Mouse (Mus musculus): ENCODE results near the gene Zbtb37. TPM values are rescaled to one million over a fixed set of nuclear protein-coding genes. Genes with fewer than 3 reads are reported as not detected.

The Zbtb37 gene
- 7.8 and 10.5 TPM in 2 replicates for polyA plus RNA-seq (2014; fragmentation: Nextera tagmentation; extraction: Ambion mirVana)

DNA sequence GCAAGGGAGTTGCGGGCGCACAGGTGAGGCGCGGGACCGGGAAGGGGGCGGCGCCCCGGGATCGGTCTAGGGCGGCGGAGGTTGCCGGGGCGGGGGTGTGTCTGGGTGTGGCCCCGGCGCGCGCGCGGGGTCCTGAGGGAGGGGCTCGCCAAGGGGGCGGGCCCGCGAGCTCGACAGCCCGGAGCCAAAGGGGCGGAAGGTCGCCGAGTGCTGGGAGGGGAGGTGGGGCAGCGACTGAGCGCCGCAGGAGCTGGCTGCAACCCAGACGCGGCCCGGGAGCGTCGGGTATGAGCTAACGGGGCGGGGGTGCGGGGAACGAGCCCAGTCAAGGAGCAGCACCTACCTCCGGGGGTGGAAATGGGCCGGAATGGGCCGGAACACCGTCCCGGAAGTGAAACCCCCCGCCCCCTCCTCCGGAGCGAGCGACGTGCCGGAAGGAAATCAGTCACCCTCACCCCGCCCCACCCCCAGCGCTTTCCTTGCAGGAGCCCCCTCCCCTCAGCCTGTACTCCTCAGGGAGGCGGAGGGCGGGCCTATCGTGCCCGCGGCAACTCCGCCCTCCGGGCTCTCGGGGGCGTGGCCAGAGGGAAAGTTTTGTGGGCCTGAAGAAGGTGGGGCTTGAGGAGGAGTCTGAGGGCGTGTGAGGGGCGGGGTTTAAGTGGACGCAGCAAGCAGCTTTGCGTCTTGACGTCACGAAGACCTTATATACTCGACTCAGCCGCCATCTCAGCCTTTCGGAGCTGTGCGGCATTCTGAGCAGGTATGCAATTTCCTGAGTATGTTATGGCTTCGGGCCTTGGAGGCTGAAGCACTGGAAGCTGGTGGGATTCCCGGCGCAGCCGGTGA is at the start of gene Zbtb37:
Gene Zbtb37, minus strand, starts transcription at position 415 of the 846 bp plus-strand sequence.
- ATAC-seq (ENCODE audit: low read depth), result peak; percentile 89
- H3K4me2 ChIP-seq (ENCODE audit: low read depth, low read length), result peak within 1 kb of the TSS; percentile 85
- H3K27ac ChIP-seq (replicated peaks; ENCODE audit: low read depth, low read length), result peak within 1 kb of the TSS; percentile 91
- H3K27me3 ChIP-seq (replicated peaks; ENCODE audit: control insufficient read depth, insufficient read depth, low read length), result no peaks in the 10 kb centered on the region
- H3K36me3 ChIP-seq (ENCODE audit: control insufficient read depth, insufficient read depth, low read length), result peaks cover 69% of the 10 kb centered on the region
- peak; percentile 99 for DNase-seq (ENCODE audit: low spot score)
- H3K9ac ChIP-seq (ENCODE audit: low read depth, low read length), result peak within 1 kb of the TSS; percentile 88
- H3K9me3 ChIP-seq (ENCODE audit: control insufficient read depth, low read length), result no peaks in the 10 kb centered on the region
- H3K4me3 ChIP-seq (ENCODE audit: low read depth, low read length), result peak within 1 kb of the TSS; percentile 70
- H3K4me1 ChIP-seq (ENCODE audit: control insufficient read depth, insufficient read depth, low read length), result 0 out of 2 replicates have a peak, but pooled peaks cover 3% of the 10 kb centered on the region
- under 1% methylated on average over 41 of the region's 76 CpGs for WGBS

DNA sequence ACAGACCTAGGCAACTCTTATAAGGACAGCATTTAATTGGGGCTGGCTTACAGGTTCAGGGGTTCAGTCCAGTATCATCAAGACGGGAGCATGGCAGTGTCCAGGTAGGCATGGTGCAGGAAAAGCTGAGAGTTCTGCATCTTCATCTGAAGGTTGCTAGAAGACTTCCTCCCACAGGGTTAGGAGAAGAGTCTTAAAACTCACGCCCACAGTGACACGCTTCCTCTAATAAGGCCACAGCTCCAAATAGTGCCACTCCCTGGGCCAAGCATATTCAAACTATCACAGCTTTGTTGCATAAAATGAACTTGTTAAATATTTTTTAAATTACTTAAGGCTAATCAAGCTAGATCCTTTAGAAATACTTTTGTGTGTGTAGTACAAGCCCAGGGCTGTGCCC is 42.6 kb upstream of the Zbtb37 start:
- DNase-seq (ENCODE audit: low spot score), result no peak
- WGBS, result 89% methylated on average over 3 of the region's 3 CpGs
- ATAC-seq (ENCODE audit: low read depth), result no peak
- H3K4me1 ChIP-seq (ENCODE audit: control insufficient read depth, insufficient read depth, low read length), result peaks cover 11% of the 10 kb centered on the region; the same call in 1 of the 2 replicates
- H3K4me3 ChIP-seq (ENCODE audit: low read depth, low read length), result no peak overlapping the region
- H3K36me3 ChIP-seq (ENCODE audit: control insufficient read depth, insufficient read depth, low read length), result peaks cover 38% of the 10 kb centered on the region
- H3K4me2 ChIP-seq (ENCODE audit: low read depth, low read length), result no peak overlapping the region
- H3K9ac ChIP-seq (ENCODE audit: low read depth, low read length), result no peak overlapping the region
- H3K27me3 ChIP-seq (replicated peaks; ENCODE audit: control insufficient read depth, insufficient read depth, low read length), result no peaks in the 10 kb centered on the region
- no peaks in the 10 kb centered on the region for H3K9me3 ChIP-seq (ENCODE audit: control insufficient read depth, low read length)
- no peak overlapping the region for H3K27ac ChIP-seq (replicated peaks; ENCODE audit: low read depth, low read length)

DNA sequence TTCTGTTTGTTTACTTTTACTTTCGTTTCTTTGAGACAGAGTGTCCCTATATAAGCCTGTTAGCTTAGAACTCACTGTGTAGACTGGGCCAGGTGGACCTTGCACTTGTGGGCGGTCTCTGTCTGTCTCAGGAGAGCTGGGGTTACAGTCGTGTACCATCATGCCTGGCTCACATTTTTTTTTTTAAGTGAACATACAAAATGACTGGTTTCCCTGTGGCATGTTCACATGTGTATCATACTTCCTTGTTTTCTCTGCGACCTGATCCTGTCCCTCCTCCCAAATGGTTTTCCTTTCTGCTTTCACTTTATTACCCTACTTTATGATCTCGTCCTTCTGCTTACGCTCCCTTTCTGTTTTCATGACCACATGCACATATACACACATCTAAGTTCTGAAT is 41.6 kb upstream of the Zbtb37 start:
- Histone ChIP-seq H3K4me1 (ENCODE audit: control insufficient read depth, insufficient read depth, low read length) (peaks cover 20% of the 10 kb centered on the region), H3K9ac (ENCODE audit: low read depth, low read length) (no peak overlapping the region), H3K4me2 (ENCODE audit: low read depth, low read length) (no peak overlapping the region), H3K4me3 (ENCODE audit: low read depth, low read length) (no peak overlapping the region), H3K27ac (replicated peaks; ENCODE audit: low read depth, low read length) (no peak overlapping the region), H3K36me3 (ENCODE audit: control insufficient read depth, insufficient read depth, low read length) (peaks cover 34% of the 10 kb centered on the region), H3K27me3 (replicated peaks; ENCODE audit: control insufficient read depth, insufficient read depth, low read length) (no peaks in the 10 kb centered on the region), H3K9me3 (ENCODE audit: control insufficient read depth, low read length) (no peaks in the 10 kb centered on the region)
- no peak for ATAC-seq (ENCODE audit: low read depth)
- no peak for DNase-seq (ENCODE audit: low spot score)
- 84% methylated on average over 6 of the region's 6 CpGs for WGBS

DNA sequence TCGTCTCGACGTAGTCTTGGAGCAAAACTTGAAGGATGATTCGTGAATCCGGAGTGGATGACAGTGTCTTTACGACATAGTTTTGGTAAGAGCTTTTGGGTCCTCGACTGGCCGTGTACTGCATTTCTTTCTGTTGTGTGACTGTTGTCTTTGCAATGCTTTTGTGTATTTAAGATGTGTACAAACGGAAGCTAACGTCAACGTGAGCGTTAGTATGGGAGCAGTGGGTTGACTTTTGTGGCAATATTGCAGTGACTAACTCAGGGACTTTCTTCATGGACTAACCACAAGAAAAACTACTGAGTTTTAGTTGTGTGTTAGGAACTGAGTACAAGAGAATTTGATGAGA is 36.6 kb upstream of the Zbtb37 start:
- ATAC-seq (ENCODE audit: low read depth) (no peak), DNase-seq (ENCODE audit: low spot score) (no peak)
- no peaks in the 10 kb centered on the region for H3K9me3 ChIP-seq (ENCODE audit: control insufficient read depth, low read length)
- H3K27ac ChIP-seq (replicated peaks; ENCODE audit: low read depth, low read length), result peak overlapping the region; percentile 59; the same call in 1 of the 2 replicates
- H3K36me3 ChIP-seq (ENCODE audit: control insufficient read depth, insufficient read depth, low read length), result peaks cover 8% of the 10 kb centered on the region
- peak overlapping the region; percentile 73 for H3K4me2 ChIP-seq (ENCODE audit: low read depth, low read length)
- no peaks in the 10 kb centered on the region for H3K27me3 ChIP-seq (replicated peaks; ENCODE audit: control insufficient read depth, insufficient read depth, low read length)
- WGBS, result 0% methylated on average over 12 of the region's 12 CpGs
- peak overlapping the region; percentile 78 for H3K4me3 ChIP-seq (ENCODE audit: low read depth, low read length)
- H3K9ac ChIP-seq (ENCODE audit: low read depth, low read length), result peak overlapping the region; percentile 84
- H3K4me1 ChIP-seq (ENCODE audit: control insufficient read depth, insufficient read depth, low read length), result peaks cover 22% of the 10 kb centered on the region

DNA sequence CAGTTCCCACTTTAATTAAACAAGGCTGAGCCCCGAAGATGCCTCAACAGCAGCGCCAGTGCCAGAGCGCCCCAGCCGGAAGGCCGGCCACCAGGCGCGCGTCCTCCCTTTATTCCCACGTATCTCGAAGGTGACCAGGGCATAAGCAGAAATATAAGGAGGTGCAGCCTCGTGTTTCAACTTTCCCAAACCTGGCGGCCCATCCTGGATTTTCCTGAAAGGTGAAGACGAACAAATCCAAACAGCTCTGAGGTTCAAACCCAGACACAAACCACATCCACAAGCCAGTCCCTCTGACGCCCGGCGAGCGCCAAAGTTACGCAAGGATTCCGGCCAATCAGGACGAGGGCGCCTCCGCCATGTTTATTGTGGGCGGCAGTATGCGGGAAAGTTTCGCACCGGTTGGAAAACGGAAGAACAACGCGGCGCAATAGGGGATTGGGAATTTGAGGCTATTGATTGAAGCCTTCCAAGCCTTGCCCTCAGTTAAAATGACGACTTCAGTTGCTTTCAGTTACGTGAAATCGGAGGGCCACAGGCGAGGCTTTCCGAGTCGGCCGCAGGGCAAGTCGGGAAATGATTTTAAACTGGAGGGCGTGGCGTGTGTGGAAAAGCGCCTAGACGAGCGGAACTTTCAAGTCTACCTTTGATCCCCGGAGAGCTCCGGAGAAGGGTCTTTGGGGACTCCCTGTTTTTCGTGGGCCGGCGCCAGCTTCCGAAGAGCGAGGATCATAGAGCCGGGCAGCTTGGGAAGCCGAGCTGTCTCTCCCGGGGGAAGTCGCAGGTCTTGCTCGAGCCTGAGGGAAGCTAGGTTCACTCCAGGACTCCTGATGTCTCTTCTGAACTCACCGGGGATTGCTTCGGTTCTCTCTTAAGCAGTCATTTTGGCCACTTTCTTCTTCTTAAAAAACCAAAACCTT is 36.0 kb upstream of the Zbtb37 start, which contains the start of the genes Dars2 and Cenpl:
Gene Dars2, minus strand, starts transcription at position 307 of the 920 bp plus-strand sequence.
Gene Cenpl, plus strand, starts transcription at position 362 of the 920 bp plus-strand sequence.
- H3K27ac ChIP-seq (replicated peaks; ENCODE audit: low read depth, low read length), result peak within 1 kb of the TSS; percentile 78
- ATAC-seq (ENCODE audit: low read depth), result peak; percentile 97
- under 1% methylated on average over 56 of the region's 57 CpGs for WGBS

DNA sequence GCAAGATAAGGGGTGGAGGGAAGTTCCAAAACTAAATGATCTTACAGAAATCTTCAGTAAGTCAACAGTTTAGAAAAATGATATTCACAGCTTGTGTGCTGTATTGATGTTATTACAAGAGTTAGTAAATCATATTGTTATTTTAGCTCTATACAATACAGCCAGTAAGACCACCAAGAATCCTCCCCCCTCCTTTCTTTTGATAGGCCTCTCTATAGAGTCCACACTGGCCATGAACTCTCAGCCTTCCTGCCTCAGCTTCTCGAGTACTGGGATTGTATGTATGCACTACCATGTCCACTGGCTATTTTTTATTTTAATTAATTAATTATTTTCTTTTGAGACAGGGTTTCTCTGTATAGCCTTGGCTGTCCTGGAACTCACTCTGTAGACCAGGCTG is 28.7 kb upstream of the Zbtb37 start:
- no peak for DNase-seq (ENCODE audit: low spot score)
- Histone ChIP-seq H3K9me3 (ENCODE audit: control insufficient read depth, low read length) (no peaks in the 10 kb centered on the region), H3K9ac (ENCODE audit: low read depth, low read length) (no peak overlapping the region), H3K4me2 (ENCODE audit: low read depth, low read length) (no peak overlapping the region), H3K4me1 (ENCODE audit: control insufficient read depth, insufficient read depth, low read length) (no peaks in the 10 kb centered on the region), H3K27ac (replicated peaks; ENCODE audit: low read depth, low read length) (no peak overlapping the region), H3K4me3 (ENCODE audit: low read depth, low read length) (no peak overlapping the region), H3K36me3 (ENCODE audit: control insufficient read depth, insufficient read depth, low read length) (0 out of 2 replicates have a peak, but pooled peaks cover 12% of the 10 kb centered on the region), H3K27me3 (replicated peaks; ENCODE audit: control insufficient read depth, insufficient read depth, low read length) (no peaks in the 10 kb centered on the region)
- 83% methylated on average over 1 of the region's 1 CpGs for WGBS
- ATAC-seq (ENCODE audit: low read depth), result no peak

More for the DNA sequence above, 36.0 kb upstream of the Zbtb37 start, which contains the start of the genes Dars2 and Cenpl:
- Histone ChIP-seq H3K9me3 (ENCODE audit: control insufficient read depth, low read length) (no peaks in the 10 kb centered on the region), H3K4me3 (ENCODE audit: low read depth, low read length) (peak within 1 kb of the TSS; percentile 78), H3K9ac (ENCODE audit: low read depth, low read length) (peak within 1 kb of the TSS; percentile 86), H3K4me2 (ENCODE audit: low read depth, low read length) (peak within 1 kb of the TSS; percentile 90), H3K27me3 (replicated peaks; ENCODE audit: control insufficient read depth, insufficient read depth, low read length) (no peaks in the 10 kb centered on the region), H3K36me3 (ENCODE audit: control insufficient read depth, insufficient read depth, low read length) (peaks cover 9% of the 10 kb centered on the region; the same call in 1 of the 2 replicates), H3K4me1 (ENCODE audit: control insufficient read depth, insufficient read depth, low read length) (peaks cover 22% of the 10 kb centered on the region)
- DNase-seq (ENCODE audit: low spot score), result peak; percentile 99

DNA sequence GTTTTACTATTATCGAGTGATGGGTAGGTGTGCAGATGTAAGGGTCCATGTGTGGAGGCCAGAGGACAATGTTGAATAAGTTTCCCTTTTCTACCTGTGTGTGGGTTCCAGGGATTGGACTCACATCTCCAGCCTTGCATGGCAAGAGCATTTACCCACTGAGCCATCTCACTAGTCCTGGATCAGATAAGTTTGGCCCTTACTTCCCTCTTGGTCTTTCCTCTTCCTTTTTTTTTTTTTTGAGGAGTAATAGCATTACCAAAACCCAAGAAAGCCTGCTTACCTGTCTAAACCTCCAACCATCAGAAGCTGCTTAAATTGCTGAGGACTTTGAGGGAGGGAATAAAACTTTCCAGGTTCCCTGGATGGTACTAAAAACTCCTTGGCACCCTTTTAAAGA is 22.5 kb upstream of the Zbtb37 start:
- H3K9ac ChIP-seq (ENCODE audit: low read depth, low read length), result no peak overlapping the region
- no peaks in the 10 kb centered on the region for H3K4me1 ChIP-seq (ENCODE audit: control insufficient read depth, insufficient read depth, low read length)
- WGBS, result 95% methylated on average over 1 of the region's 1 CpGs
- H3K27me3 ChIP-seq (replicated peaks; ENCODE audit: control insufficient read depth, insufficient read depth, low read length), result no peaks in the 10 kb centered on the region
- H3K36me3 ChIP-seq (ENCODE audit: control insufficient read depth, insufficient read depth, low read length), result peaks cover 26% of the 10 kb centered on the region
- H3K9me3 ChIP-seq (ENCODE audit: control insufficient read depth, low read length), result no peaks in the 10 kb centered on the region
- no peak overlapping the region for H3K27ac ChIP-seq (replicated peaks; ENCODE audit: low read depth, low read length)
- H3K4me3 ChIP-seq (ENCODE audit: low read depth, low read length), result no peak overlapping the region
- H3K4me2 ChIP-seq (ENCODE audit: low read depth, low read length), result no peak overlapping the region
- no peak for ATAC-seq (ENCODE audit: low read depth)
- no peak for DNase-seq (ENCODE audit: low spot score)

DNA sequence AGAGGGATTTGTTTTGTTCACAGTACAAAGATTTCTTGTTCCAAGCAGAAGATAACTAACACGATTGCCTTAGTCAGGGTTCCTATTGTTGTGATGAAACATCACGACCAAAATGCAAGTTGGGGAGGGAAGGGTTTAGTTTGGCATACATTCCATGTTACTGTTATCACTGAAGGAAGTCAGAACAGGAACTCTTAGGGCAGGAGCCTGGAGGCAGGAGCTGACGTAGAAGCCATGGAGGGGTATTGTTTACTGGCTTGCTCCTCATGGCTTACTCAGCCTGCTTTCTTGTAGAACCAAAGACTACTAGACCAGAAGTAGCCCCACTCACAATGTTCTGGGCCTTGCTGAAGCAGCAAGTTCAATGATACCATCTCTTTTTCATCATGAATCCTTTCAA is 12.3 kb upstream of the Zbtb37 start:
- Histone ChIP-seq H3K4me1 (ENCODE audit: control insufficient read depth, insufficient read depth, low read length) (no peaks in the 10 kb centered on the region), H3K4me2 (ENCODE audit: low read depth, low read length) (no peak overlapping the region), H3K27me3 (replicated peaks; ENCODE audit: control insufficient read depth, insufficient read depth, low read length) (no peaks in the 10 kb centered on the region), H3K36me3 (ENCODE audit: control insufficient read depth, insufficient read depth, low read length) (peaks cover 50% of the 10 kb centered on the region), H3K9ac (ENCODE audit: low read depth, low read length) (no peak overlapping the region), H3K27ac (replicated peaks; ENCODE audit: low read depth, low read length) (no peak overlapping the region), H3K4me3 (ENCODE audit: low read depth, low read length) (no peak overlapping the region), H3K9me3 (ENCODE audit: control insufficient read depth, low read length) (no peaks in the 10 kb centered on the region)
- ATAC-seq (ENCODE audit: low read depth) (no peak), DNase-seq (ENCODE audit: low spot score) (no peak)
- WGBS, result 83% methylated on average over 3 of the region's 3 CpGs
